Mouse (Mus musculus) mature B cell (primary cell): ENCODE results near the gene Nap1l4.

Experiments used
- in situ Hi-C: fragments of 300-500 bp; cut with MboI; formaldehyde crosslinking; loops from 2 replicates; pipeline ENCODE4 v1.14.3; 2019

The Nap1l4 gene

DNA sequence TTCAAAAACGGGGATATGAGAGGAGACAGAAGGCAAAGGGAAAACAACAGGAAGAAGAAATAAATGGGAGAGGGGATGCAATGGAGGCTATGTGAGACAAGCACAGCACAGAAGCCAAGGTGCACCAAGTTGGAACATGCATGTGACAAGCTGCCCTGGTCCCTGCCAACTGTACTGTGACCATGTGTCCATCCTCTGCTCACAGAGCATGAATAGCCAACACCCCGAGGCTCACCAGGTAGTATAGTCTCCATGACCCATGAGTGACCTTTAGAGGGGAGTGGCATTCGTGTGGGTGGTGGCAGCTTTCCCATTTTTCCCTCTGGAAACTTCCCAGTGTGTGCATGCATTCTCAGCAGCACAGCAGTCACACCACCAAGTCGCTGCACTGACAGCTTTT is 29.6 kb downstream of the Nap1l4 start:
- in situ Hi-C loops: no loop called here

DNA sequence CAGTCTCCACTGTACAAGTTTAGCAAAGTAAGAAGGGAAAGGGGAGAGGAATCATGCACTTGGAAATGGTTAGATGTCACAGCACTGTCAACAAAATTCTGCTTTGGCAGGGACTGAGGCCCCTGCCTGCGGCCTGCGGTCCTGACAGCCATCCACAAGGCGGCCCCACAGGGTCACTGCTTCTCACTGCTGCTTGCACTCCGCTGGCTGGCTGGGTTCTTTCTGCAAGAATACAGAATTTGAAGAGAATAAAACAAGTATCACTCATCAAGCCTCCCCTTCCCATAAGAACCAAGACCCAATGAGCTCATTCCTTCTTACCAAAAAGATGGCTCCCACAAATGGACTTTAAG is 34.5 kb downstream of the Nap1l4 start:
- in situ Hi-C loops: no loop called here

GRCm38 (mm10) chr7:143513763-143514415 is 35.0 kb downstream of the Nap1l4 start:
- in situ Hi-C loops: no loop called here

DNA sequence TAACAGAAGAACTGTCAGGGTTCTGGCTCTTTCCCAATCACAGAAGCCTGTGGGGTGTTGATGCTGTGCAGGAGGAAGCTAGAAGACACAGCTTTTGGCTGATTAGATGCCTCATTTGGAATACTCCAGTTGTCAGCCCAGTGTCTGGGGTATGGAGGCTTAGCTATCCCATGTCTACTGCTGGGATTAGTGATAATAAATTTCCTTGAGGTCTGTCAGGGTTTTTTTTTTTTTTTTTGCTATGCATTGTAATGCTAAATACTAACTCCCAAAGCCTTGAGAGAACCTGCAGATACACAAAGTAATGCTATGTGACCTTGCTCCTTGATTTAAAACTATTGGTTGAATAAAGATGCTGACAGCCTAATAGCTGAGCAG is 37.6 kb downstream of the Nap1l4 start:
- in situ Hi-C loops: no loop called here

DNA sequence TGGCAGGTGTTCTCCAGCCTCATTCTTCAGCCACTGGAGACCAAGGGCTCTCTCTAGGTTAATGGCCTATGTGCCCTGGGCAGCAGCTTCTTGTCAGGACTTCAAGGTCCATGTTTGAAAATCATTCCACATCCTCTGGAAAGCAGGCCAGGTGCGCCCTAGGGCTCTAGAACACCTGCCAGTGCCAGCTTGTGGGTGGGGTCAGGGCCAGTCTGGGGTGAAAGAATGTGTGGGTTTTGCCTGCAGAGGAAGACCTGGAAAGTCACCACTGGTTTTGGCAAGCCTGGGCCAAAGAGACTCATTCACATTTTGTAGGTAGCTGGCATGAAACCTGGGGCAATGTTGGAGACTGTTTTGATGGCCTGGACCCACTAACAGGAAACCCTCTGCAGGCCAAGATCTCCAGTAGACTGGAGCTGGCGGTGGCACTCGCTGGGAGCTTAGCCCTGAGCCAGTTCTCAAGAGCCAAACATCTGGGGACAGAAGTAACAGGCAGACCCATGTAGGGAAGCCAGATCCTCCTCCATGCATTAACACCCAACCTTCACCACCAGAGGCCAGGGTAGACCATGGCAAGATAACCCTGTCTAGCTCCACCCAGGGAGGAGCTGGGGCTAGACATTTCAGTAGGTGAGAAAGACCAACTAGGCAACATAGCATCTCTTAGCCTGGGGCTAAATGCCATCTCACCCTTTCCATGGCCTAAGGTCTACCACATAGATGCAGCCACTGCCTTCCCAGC is 38.1 kb downstream of the Nap1l4 start:
- in situ Hi-C loops: no loop called here

DNA sequence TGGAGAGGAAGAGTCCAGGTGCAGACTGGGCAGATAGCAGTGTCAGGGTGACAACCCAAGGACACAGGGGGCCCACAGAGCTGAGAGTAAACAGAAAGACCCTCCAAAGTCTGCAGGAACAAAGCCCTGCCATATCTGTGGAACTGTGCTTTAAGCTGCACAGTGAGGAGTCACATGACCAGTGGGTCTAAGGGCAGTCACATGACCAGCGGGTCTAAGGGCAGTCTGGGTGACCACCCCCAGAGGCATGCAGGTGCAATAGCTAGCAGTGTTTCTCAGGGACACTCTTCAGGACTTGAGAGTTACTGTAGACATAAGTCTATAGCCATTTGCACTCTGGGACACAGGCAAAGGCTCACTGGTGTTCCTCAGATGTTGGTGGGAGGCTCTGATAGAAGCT is 39.3 kb downstream of the Nap1l4 start:
- in situ Hi-C loops: no loop called here

DNA sequence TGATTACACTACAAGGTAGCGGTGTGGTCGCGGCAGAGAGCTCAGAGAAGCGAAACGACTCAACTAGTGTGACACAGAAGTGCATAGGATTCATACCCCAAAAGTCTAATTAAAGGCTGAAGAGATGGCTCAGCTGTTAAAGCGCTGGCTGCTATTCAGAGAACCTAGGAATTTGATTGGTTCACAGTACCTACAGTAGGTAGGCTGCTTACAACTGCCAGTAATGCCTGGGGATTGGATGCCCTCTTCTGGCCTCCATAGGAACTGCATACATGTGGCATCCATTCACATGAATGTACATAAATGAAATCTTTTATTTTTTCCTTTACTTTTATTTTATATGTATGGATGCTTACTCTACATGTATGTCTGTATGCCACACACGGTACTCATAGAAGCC is 42.2 kb downstream of the Nap1l4 start:
- in situ Hi-C loops: no loop called here

- in situ Hi-C loops: no loop called here
Measured at GRCm38 (mm10) chr7:143506271-143506670, 42.6 kb downstream of the Nap1l4 start.

DNA sequence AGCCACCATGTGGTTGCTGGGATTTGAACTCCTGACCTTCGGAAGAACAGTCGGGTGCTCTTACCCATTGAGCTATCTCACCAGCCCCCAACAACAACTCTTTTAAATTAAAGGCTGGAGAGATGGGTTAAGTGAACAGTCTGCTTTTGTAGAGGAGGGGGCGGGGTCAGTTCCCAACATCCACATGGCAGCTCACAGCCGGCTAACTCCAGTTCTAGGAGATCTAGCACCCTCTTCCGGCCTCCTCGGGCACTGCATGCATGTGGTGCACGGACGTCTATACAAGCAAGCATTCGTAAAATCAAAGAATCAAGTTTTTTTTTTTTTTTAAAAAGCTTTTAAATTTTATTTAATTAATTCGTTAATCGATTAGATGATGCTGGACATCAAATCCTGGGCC is 43.1 kb downstream of the Nap1l4 start:
- in situ Hi-C loops: no loop called here

DNA sequence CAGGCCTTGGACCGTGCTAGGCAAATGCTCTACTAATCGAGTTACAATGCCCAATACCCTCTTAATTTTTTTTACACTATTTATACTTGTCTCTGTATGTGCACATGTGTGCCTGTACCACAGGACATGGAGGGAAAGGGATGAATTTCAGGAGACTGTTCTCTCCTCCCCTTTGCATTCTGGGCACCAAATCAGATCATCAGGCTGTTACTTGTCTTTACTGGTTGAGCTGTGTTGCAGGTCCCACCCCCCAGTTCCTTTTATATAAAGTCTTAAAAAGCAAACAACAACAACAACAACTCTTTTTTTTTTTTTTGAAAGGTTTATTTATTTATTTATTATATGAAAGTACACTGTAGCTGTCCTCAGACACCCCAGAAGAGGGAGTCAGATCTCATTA is 43.5 kb downstream of the Nap1l4 start:
- in situ Hi-C loops: no loop called here

- in situ Hi-C loops: no loop called here
Measured at GRCm38 (mm10) chr7:143503926-143504325, 45.0 kb downstream of the Nap1l4 start.

- in situ Hi-C loops: no loop called here
Measured at GRCm38 (mm10) chr7:143502418-143503200, 46.3 kb downstream of the Nap1l4 start, which contains the start of gene Phlda2. Gene Phlda2, minus strand, starts transcription at chr7:143503150.

GRCm38 (mm10) chr7:143501643-143502417 is 47.1 kb downstream of the Nap1l4 start:
- in situ Hi-C loops: no loop called here

DNA sequence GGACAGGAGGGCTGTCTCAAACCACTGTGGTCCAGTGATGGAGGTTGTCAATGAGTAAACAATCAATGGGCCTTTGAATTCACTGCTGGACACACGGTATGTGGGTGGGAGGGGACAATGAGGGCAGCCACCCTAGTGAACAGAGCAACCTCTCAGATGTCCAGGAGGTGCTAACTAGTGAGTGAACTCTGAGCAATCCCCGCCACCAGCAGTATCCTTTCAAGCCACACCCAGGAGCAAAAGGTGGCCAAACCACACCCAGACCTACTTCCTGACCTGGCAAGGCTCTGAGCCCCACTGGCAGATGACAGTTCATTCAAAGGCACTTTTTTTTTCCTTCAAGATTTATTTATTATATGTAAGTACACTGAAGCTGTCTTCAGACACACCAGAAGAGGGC is 48.0 kb downstream of the Nap1l4 start:
- in situ Hi-C loops: no loop called here

DNA sequence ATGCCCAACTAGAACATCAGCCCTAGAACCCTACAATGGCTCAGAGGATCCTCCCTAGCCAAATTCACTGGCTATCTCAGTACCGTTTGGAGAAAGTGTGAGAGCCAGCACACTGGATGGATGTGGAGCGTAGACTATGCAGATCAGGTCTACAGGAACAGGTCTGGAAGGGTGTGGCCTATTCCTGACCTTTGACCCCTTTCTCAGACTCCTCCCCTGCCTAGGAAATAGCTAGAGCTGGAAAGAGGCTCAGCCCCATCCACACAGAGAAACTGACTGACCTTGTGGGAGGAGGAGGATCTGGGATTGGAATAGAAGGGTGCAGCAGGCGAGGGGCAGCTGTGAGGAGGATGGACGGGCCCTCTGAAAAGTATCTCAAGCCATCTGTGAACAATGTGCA is 50.3 kb downstream of the Nap1l4 start:
- in situ Hi-C loops: no loop called here

- in situ Hi-C loops: no loop called here
Measured at GRCm38 (mm10) chr7:143495104-143495961, 53.6 kb downstream of the Nap1l4 start.

DNA sequence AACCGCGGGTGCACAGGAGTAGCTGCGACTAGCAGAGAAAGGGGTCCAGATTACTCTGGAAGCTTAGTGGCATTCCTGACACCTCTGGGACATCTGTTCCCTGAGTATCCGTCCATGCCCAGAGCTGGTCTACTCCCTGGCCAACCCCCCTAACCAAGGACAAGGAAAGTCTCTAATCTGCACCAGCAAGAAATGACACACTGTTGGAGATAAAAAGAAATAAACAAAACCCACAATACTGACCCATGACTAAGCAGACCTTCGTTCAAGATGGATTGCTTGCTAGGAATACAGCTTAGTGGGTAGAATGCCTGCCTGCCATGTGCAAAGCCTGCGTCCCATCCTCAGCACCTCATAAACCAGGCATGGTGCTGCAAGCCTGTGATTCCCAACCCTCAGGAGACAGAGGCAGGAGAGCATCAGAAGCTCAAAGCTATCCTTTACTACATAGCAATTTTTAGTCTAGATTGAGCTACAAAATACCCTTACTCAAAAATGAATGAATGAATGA is 55.2 kb downstream of the Nap1l4 start:
- in situ Hi-C loops: no loop called here

GRCm38 (mm10) chr7:143489735-143490134 is 59.2 kb downstream of the Nap1l4 start:
- in situ Hi-C loops: no loop called here

- in situ Hi-C loops: no loop called here
Measured at GRCm38 (mm10) chr7:143482541-143482940, 66.4 kb downstream of the Nap1l4 start.

DNA sequence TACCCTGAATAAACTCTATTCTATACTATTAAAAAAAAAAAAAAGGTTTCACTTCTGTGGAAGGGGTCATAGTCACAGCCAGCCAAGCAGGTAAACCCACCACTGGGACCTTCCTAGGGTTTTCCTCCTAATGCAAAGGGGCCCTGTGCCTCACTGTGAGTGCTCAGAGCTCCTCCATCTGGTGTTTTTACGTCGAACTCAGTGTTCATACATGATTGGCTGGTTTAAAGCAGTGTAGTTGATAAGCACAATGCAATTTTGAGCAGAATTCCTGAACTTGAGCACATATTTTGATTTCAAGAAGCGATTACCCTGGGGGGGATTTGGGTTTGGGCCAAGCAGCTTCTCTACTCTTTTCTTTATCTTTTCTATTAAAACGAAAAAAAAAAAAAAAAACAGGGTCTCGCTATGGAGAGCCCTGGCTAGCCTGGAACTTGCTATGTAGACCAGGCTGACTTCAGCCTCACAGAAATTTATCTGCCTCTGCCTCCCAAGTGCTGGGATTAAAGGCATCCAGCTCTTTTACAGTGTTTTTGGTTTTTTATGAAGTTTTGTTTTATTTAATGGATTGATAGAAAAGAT is 67.0 kb downstream of the Nap1l4 start:
- in situ Hi-C loops: no loop called here

DNA sequence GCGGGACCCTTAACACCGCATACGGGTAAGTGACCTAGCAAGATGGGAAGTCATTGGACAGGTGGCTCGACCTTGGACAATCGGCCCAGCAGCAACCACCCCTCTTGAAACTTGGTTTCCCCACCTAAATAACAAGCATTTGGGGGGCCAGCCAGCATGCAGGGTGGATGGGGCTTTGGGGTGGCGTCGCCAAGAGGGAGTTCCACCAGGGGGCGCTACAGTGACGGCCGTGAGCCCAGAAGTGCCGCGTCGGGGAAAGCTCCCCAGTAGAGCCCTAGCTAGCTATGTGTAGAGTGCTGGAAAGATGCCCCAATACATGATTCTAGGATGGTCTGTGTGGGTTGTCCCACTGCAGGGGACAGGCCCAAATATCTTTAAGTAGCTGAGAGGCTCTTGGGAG is 68.4 kb downstream of the Nap1l4 start:
- in situ Hi-C loops: no loop called here
